In the genomic region with DNA sequence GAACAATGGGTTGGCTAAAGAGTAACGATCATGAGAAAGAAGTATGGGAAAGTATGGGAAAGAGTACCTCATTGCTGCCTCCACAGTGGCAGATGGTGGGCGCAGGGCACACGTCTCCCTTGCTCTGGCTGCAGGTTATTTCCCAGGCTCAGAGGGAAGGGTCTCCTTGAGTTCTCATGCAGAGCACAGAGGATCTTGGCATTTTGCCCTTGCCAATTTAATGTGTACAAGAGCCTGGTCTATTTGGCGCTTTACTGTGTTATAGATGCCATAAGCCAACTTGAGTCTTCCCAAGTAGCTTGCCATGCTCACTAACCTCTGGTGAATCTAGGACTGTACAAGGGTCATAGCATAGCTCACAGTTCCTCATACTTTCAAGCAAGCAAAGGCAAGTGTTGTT, we compare ENCODE assay signal across 18 mouse cellular contexts.
"Had no signal": no experiment of that assay in that cellular context is flagged by ENCODE, and none has a peak within 500 bp of the region (broad histone marks: within the 10 kb centered on the region; RNA-seq: fewer than 3 reads in every experiment).

No protein-coding gene starts in this region.

- H3K4me2 ChIP-seq: liver, embryonic 15.5 days; lung, embryonic 15.5 days; midbrain, embryonic 11.5 days; midbrain, embryonic 13.5 days; midbrain, embryonic 15.5 days; neural tube, embryonic 12.5 days; stomach, embryonic 15.5 days had no signal

- H3K4me1 ChIP-seq: liver, embryonic 15.5 days; lung, embryonic 15.5 days; megakaryocyte, embryonic 14.5 days; midbrain, embryonic 13.5 days; midbrain, embryonic 15.5 days; neural tube, embryonic 12.5 days; stomach, embryonic 15.5 days had no signal

- H3K36me3 ChIP-seq: liver, embryonic 15.5 days; lung, embryonic 15.5 days; midbrain, embryonic 13.5 days; midbrain, embryonic 15.5 days; neural tube, embryonic 12.5 days; stomach, embryonic 15.5 days had no signal

- H3K4me3 ChIP-seq: liver, embryonic 15.5 days; lung, embryonic 15.5 days; megakaryocyte, embryonic 14.5 days; midbrain, embryonic 13.5 days; midbrain, embryonic 15.5 days; neural tube, embryonic 12.5 days; stomach, embryonic 15.5 days had no signal

- H3K27me3 ChIP-seq: liver, embryonic 15.5 days; lung, embryonic 15.5 days; megakaryocyte, embryonic 14.5 days; midbrain, embryonic 15.5 days; neural tube, embryonic 12.5 days; stomach, embryonic 15.5 days had no signal

- H3K9me3 ChIP-seq: liver, embryonic 15.5 days; lung, embryonic 15.5 days; megakaryocyte, embryonic 14.5 days; midbrain, embryonic 13.5 days; midbrain, embryonic 15.5 days; neural tube, embryonic 12.5 days; stomach, embryonic 15.5 days had no signal

- ATAC-seq: liver, postnatal 0 days; lung, postnatal 0 days; midbrain, embryonic 13.5 days; midbrain, embryonic 15.5 days had no signal

- H3K9ac ChIP-seq: liver, embryonic 15.5 days; liver, postnatal 0 days; lung, embryonic 15.5 days; midbrain, embryonic 13.5 days; midbrain, embryonic 15.5 days; neural tube, embryonic 12.5 days; stomach, embryonic 15.5 days had no signal

- DNase-seq: liver, postnatal 0 days; lung, adult 2 months; lung, postnatal 14 days; lung, postnatal 36 days; right cerebral cortex, postnatal 14 days; thymus, postnatal 14 days; thymus, postnatal 36 days had no signal

- H3K27ac ChIP-seq: liver, embryonic 15.5 days; lung, embryonic 15.5 days; macrophage; midbrain, embryonic 13.5 days; midbrain, embryonic 15.5 days; neural tube, embryonic 12.5 days; stomach, embryonic 15.5 days; stomach, postnatal 0 days had no signal
